Mouse (Mus musculus): ENCODE data around the gene Acot8. TPM values are rescaled to one million over a fixed set of nuclear protein-coding genes. Genes with fewer than 3 reads are reported as not detected.

Acot8 gene
- polyA plus RNA-seq, 1 experiment from 2014 or later = 25.0 TPM

DNA sequence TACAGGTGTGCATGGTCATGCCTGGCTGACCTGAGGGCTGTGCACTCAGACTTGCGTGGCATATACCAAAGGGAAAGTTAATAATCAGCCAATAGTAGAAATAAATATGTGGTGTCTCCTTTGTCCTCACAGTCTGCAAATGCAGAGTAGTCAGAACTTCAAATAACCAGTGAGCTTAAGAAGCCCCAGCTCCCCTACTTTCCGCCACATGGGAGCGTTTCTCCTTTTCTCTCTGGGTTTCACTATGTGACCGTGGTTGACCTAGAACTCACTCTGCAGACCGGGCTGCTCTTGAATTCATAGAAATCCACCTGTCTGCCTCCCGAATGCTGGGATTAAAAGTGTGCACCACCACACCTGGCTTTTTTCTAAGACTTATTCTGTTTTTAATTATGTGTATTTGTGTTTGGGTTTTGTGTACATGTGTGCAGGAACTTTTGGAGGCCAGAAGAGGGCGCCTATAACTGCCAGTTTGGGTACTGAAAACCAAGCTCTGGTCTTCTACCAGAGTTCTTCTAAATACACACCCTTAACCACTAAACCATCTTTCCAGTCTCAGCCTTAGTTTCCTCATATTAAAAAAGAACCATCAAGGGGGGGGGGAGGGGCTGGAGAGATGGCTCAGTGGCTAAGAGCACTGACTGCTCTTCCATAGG lies 20.6 kb downstream of the Acot8 start:
- no peaks in the 10 kb centered on the region for H3K27me3 ChIP-seq (ENCODE audit: insufficient read depth, low read length)
- ATAC-seq = no peak
- H3K36me3 ChIP-seq (replicated peaks; ENCODE audit: insufficient read depth, low read length) = peaks cover 4% of the 10 kb centered on the region
- H3K9me3 ChIP-seq (ENCODE audit: low read length) = no peaks in the 10 kb centered on the region
- no peak for TF ChIP-seq EP300 (IDR thresholded peaks at IDR 0.05; ENCODE audit: low read depth)
- TF ChIP-seq CTCF (IDR thresholded peaks at IDR 0.05; ENCODE audit: low read depth) = peak; percentile 60
- no peak overlapping the region for H3K9ac ChIP-seq (replicated peaks)
- peak overlapping the region; percentile 99; the same call in 1 of the 2 replicates for H3K4me2 ChIP-seq (ENCODE audit: low read depth, low read length)
- DNase-seq = no peak
- no peak overlapping the region for H3K27ac ChIP-seq (ENCODE audit: low read depth)
- H3K4me1 ChIP-seq (ENCODE audit: insufficient read depth) = peaks cover 32% of the 10 kb centered on the region
- WGBS (ENCODE audit: insufficient replicate concordance) = 73% methylated on average over 7 of the region's 7 CpGs
- H3K4me3 ChIP-seq (ENCODE audit: low read depth, low read length) = no peak overlapping the region

DNA sequence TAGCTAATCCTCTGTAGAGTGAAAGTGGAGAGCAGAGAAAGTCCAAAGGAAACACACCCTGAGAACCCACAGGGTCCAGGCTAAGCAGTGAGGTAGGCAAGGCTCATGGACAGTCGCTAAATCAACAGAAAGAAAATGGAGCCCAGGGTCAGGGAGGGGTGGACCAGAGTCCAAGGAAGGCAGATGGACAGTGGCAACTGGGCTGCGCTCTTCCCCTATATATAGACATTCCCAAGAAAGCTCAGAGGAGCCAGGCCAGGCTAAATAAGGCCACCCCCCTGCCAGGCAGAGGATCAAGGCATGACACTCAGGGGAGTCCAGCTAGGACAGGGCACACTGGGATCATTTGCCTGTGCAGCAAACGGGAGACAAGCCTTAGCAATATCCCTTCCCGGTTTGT lies 22.8 kb downstream of the Acot8 start:
- TF ChIP-seq EP300 (IDR thresholded peaks at IDR 0.05; ENCODE audit: low read depth) = no peak
- no peak for TF ChIP-seq CTCF (IDR thresholded peaks at IDR 0.05; ENCODE audit: low read depth)
- WGBS (ENCODE audit: insufficient replicate concordance) = 78% methylated on average over 4 of the region's 4 CpGs
- Histone ChIP-seq H3K27ac (ENCODE audit: low read depth) (no peak overlapping the region), H3K27me3 (ENCODE audit: insufficient read depth, low read length) (no peaks in the 10 kb centered on the region), H3K36me3 (replicated peaks; ENCODE audit: insufficient read depth, low read length) (no peaks in the 10 kb centered on the region), H3K9ac (replicated peaks) (no peak overlapping the region), H3K4me3 (ENCODE audit: low read depth, low read length) (no peak overlapping the region), H3K4me2 (ENCODE audit: low read depth, low read length) (no peak overlapping the region), H3K9me3 (ENCODE audit: low read length) (no peaks in the 10 kb centered on the region), H3K4me1 (ENCODE audit: insufficient read depth) (peaks cover 19% of the 10 kb centered on the region)
- ATAC-seq (no peak), DNase-seq (no peak)

DNA sequence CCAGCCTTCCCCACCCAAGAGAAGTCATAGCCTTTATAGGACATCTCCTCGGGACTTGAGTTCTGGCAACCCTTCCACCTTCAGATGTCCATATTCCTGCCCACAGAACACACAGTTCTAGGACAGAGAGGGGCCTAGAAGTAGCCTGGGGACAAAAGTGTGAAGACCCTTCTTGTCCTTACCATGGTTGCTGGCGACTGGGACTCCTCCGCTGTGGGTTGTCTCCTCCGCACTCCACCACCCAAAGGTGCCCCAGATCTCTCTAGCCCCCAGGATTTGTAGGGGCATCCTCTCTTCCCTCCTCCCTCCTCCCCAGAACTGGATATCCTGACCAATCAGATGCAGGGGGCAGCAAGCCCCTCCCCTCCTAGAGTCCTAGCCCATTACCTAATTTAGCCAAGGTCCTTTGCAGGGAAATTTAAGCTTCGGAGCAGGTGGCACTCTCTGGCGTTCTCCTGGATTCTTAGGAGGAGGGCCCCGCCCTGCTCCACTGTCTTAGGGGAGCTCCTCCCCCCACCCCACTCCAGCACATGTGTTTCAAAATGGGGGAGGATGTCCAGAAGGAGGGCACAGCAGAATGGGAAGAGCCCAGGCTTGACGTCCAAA lies 25.1 kb downstream of the Acot8 start, which contains the start of gene Tnnc2:
Tnnc2 (minus strand) TSS at position 487 of the 606 bp plus-strand sequence.
- Histone ChIP-seq H3K4me1 (ENCODE audit: insufficient read depth) (peaks cover 4% of the 10 kb centered on the region), H3K27me3 (ENCODE audit: insufficient read depth, low read length) (peaks cover 6% of the 10 kb centered on the region; the same call in 1 of the 2 replicates), H3K4me2 (ENCODE audit: low read depth, low read length) (no peak within 1 kb of the TSS), H3K27ac (ENCODE audit: low read depth) (no peak within 1 kb of the TSS), H3K36me3 (replicated peaks; ENCODE audit: insufficient read depth, low read length) (no peaks in the 10 kb centered on the region), H3K9me3 (ENCODE audit: low read length) (no peaks in the 10 kb centered on the region), H3K4me3 (ENCODE audit: low read depth, low read length) (no peak within 1 kb of the TSS), H3K9ac (replicated peaks) (no peak within 1 kb of the TSS)
- no peak for ATAC-seq
- 65% methylated on average over 8 of the region's 8 CpGs for WGBS (ENCODE audit: insufficient replicate concordance)
- TF ChIP-seq EP300 (IDR thresholded peaks at IDR 0.05; ENCODE audit: low read depth) = no peak
- no peak for TF ChIP-seq CTCF (IDR thresholded peaks at IDR 0.05; ENCODE audit: low read depth)
- no peak for DNase-seq

DNA sequence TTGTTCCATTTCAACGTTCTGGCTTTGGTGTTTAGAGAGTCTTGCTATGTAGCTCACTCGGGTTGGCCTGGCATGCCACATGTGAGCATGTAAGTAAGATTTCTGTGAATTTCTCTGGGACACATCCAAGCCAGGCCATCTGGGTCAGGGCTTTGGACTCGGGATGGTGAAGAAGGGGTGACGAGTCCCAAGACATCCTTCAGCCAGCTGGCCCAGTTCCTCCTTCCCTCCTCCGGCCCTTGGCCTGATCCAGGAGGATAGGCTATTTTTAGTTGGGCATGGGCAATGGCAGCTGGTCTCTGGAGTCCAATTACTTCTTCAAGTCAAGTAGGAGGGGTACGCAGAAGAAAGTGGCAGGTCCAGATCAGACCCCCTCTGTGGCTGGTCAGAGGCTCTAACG lies 25.9 kb downstream of the Acot8 start:
- H3K27ac ChIP-seq (ENCODE audit: low read depth) = no peak overlapping the region
- no peak overlapping the region for H3K4me2 ChIP-seq (ENCODE audit: low read depth, low read length)
- peaks cover 3% of the 10 kb centered on the region for H3K4me1 ChIP-seq (ENCODE audit: insufficient read depth)
- TF ChIP-seq EP300 (IDR thresholded peaks at IDR 0.05; ENCODE audit: low read depth) = no peak
- 79% methylated on average over 7 of the region's 7 CpGs for WGBS (ENCODE audit: insufficient replicate concordance)
- H3K36me3 ChIP-seq (replicated peaks; ENCODE audit: insufficient read depth, low read length) = no peaks in the 10 kb centered on the region
- DNase-seq (no peak), ATAC-seq (no peak)
- peaks cover 6% of the 10 kb centered on the region; the same call in 1 of the 2 replicates for H3K27me3 ChIP-seq (ENCODE audit: insufficient read depth, low read length)
- H3K4me3 ChIP-seq (ENCODE audit: low read depth, low read length) = no peak overlapping the region
- H3K9me3 ChIP-seq (ENCODE audit: low read length) = no peaks in the 10 kb centered on the region
- H3K9ac ChIP-seq (replicated peaks) = no peak overlapping the region

DNA sequence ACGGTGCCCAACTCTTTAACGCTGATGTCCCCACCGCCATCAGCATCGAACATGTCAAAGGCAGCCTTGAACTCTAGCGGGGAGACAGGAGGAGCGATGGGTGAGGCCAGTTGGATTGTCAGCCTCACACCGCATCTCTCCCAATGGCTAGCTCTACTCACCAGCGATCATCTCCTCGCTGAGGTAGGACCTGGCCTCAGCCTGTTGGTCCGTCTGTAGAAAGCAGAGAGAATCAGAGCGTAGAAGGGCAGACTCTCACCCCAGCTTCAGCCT lies 26.7 kb downstream of the Acot8 start:
- Histone ChIP-seq H3K36me3 (replicated peaks; ENCODE audit: insufficient read depth, low read length) (peaks cover 7% of the 10 kb centered on the region; the same call in 1 of the 2 replicates), H3K27me3 (ENCODE audit: insufficient read depth, low read length) (peaks cover 6% of the 10 kb centered on the region; the same call in 1 of the 2 replicates), H3K9me3 (ENCODE audit: low read length) (no peaks in the 10 kb centered on the region), H3K27ac (ENCODE audit: low read depth) (no peak overlapping the region), H3K4me1 (ENCODE audit: insufficient read depth) (peaks cover 8% of the 10 kb centered on the region), H3K4me3 (ENCODE audit: low read depth, low read length) (no peak overlapping the region), H3K9ac (replicated peaks) (no peak overlapping the region), H3K4me2 (ENCODE audit: low read depth, low read length) (no peak overlapping the region)
- ATAC-seq = no peak
- DNase-seq = no peak
- 88% methylated on average over 11 of the region's 11 CpGs for WGBS (ENCODE audit: insufficient replicate concordance)
- TF ChIP-seq CTCF (IDR thresholded peaks at IDR 0.05; ENCODE audit: low read depth) (no peak), EP300 (IDR thresholded peaks at IDR 0.05; ENCODE audit: low read depth) (no peak)

DNA sequence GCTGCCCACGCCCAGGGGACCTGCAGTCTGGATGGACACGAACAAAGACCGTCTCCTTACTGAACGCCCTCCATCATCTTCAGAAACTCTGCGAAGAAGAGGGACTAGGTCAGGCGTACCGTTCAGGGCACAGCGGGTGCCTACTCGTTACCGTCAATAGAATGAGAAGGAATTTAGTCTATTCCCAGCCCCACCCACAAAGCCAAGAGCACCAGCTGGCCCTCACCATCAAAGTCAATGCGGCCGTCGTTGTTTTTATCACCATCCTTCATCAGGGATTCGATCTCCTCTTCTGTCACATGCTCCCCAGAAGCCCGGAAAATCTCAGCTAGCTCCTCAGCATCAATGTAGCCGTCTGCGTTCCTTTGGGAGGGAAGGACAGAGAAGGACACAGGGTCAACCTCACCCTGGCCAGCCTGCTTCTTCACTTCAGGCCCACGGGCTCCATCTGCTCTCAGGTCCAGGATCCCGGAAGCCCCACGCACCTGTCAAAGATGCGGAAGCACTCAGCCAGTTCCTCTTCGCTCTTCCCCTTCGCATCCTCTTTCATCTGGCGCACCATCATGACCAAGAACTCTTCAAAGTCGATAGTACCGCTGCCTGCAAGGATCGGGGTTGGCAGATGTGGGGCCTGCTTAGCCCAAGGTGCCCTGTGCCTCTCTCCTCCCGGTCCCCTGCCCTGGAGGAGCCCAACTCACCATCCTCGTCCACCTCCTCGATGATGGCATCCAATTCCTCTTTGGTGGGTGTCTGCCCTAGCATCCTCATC lies 27.3 kb downstream of the Acot8 start:
- WGBS (ENCODE audit: insufficient replicate concordance) = 79% methylated on average over 30 of the region's 30 CpGs

More for the DNA sequence above, 27.3 kb downstream of the Acot8 start:
- Histone ChIP-seq H3K4me2 (ENCODE audit: low read depth, low read length) (no peak overlapping the region), H3K4me3 (ENCODE audit: low read depth, low read length) (no peak overlapping the region), H3K27ac (ENCODE audit: low read depth) (no peak overlapping the region), H3K9ac (replicated peaks) (no peak overlapping the region), H3K27me3 (ENCODE audit: insufficient read depth, low read length) (peaks cover 6% of the 10 kb centered on the region; the same call in 1 of the 2 replicates), H3K4me1 (ENCODE audit: insufficient read depth) (peaks cover 8% of the 10 kb centered on the region), H3K36me3 (replicated peaks; ENCODE audit: insufficient read depth, low read length) (peaks cover 10% of the 10 kb centered on the region), H3K9me3 (ENCODE audit: low read length) (no peaks in the 10 kb centered on the region)
- no peak for DNase-seq
- ATAC-seq = no peak
- TF ChIP-seq CTCF (IDR thresholded peaks at IDR 0.05; ENCODE audit: low read depth) (no peak), EP300 (IDR thresholded peaks at IDR 0.05; ENCODE audit: low read depth) (no peak)

All from liver, postnatal 0 days (tissue).